Mouse (Mus musculus): ENCODE measurements around the gene Lad1.
A peak's percentile ranks its signal among the peaks of the same experiment; 100 is the strongest.

Gene Lad1

DNA sequence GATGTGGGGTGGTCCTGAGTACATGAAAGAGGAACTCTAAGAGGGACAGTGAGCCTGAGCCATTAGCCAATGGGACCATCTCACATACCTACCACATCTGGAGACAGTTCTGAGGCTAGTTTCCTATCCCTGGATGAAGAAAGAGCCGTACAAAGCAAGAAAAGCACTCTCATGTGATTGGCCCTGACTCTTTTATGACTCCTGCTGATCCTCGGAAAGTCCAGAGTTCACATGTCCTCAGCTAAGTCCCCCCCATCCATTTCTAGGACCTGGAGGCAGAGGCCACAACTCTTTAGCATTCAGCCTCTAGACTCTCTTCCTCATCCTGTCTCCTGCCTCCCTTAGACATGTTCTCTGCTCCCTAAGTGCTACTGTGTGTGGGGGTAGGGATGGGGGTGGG is 58.9 kb downstream of the Lad1 start:
- no peak for DNase-seq (ENCODE audit: low read depth, low spot score)

DNA sequence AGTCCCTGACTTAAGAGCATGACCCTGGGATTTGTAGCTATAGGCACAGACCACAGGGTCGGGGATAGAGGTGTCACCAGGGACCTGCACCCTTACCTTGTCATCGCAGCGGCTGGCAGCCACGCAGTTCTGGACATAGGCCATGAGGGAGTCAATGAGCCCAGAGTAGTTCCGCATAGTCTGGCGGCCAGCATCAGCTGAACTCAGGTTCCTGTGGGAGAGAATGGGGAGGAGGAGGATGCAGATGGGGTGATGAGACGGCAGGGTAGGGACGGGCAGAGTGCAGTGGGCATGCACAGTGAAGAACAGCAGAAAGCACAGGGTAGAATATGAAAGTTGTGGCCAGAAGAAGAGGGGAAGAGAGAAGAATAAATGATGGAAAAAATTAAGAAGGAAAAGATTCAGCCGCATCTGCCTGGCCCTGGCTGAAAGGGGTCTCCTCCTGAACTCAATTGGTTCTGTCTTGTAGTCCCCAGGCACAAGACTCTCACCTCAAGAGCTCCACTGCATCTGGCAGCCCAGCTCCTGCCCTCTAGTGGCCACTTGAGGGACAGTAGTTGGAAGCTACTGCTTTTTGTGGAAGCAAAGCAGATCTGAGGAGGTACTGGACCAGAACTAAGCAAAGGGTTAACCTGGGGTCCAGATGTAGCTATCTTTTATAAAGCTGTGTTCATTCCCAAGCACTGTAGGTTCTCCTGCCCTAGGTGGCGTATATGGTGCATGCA is 64.1 kb downstream of the Lad1 start:
- peak; percentile 25 for DNase-seq (ENCODE audit: low read depth, low spot score)
